Mouse (Mus musculus): ENCODE data around the gene Rnf141. TPM values are rescaled to one million over a fixed set of nuclear protein-coding genes. Genes with fewer than 3 reads are reported as not detected.
A peak's percentile ranks its signal among the peaks of the same experiment; 100 is the strongest.

Gene Rnf141
- polyA plus RNA-seq (2015; fragmentation: Nextera tagmentation; extraction: Ambion mirVana), result 30.7 and 32.8 TPM in 2 replicates

GRCm38 (mm10) chr7:110843916-110844874 is at the start of gene Rnf141:
Gene Rnf141, minus strand, starts transcription at chr7:110844457.
- ATAC-seq (replicated peaks; ENCODE audit: extremely low read depth, insufficient read depth, low FRiP score), result peak; percentile 92
- under 1% methylated on average over 42 of the region's 42 CpGs for WGBS
- peak within 1 kb of the TSS; percentile 84 for H3K4me2 ChIP-seq (ENCODE audit: low read depth, low read length)
- no peaks in the 10 kb centered on the region for H3K36me3 ChIP-seq (ENCODE audit: control insufficient read depth, insufficient read depth)
- H3K9ac ChIP-seq (ENCODE audit: low read length), result peak within 1 kb of the TSS; percentile 97
- H3K27me3 ChIP-seq (ENCODE audit: control insufficient read depth, insufficient read depth, low read length), result no peaks in the 10 kb centered on the region
- no peaks in the 10 kb centered on the region for H3K9me3 ChIP-seq (replicated peaks; ENCODE audit: control insufficient read depth, low read length)
- H3K4me1 ChIP-seq (ENCODE audit: control insufficient read depth, insufficient read depth, low read length), result 0 out of 2 replicates have a peak, but pooled peaks cover 3% of the 10 kb centered on the region
- H3K4me3 ChIP-seq (ENCODE audit: low read length), result peak within 1 kb of the TSS; percentile 96
- peak within 1 kb of the TSS; percentile 97 for H3K27ac ChIP-seq (ENCODE audit: low read length)

GRCm38 (mm10) chr7:110891501-110891986 is 47.3 kb upstream of the Rnf141 start:
- no peaks in the 10 kb centered on the region for H3K27me3 ChIP-seq (ENCODE audit: control insufficient read depth, insufficient read depth, low read length)
- 31% methylated on average over 9 of the region's 9 CpGs for WGBS
- ATAC-seq (replicated peaks; ENCODE audit: extremely low read depth, insufficient read depth, low FRiP score), result no peak
- peak overlapping the region; percentile 2; the same call in 1 of the 2 replicates for H3K27ac ChIP-seq (ENCODE audit: low read length)
- H3K4me1 ChIP-seq (ENCODE audit: control insufficient read depth, insufficient read depth, low read length), result 0 out of 2 replicates have a peak, but pooled peaks cover 2% of the 10 kb centered on the region
- 0 out of 2 replicates have a peak overlapping the region, but pooled peaks have one; percentile 10 for H3K4me2 ChIP-seq (ENCODE audit: low read depth, low read length)
- H3K36me3 ChIP-seq (ENCODE audit: control insufficient read depth, insufficient read depth), result no peaks in the 10 kb centered on the region
- H3K9ac ChIP-seq (ENCODE audit: low read length), result 0 out of 2 replicates have a peak overlapping the region, but pooled peaks have one; percentile 36
- no peak overlapping the region for H3K4me3 ChIP-seq (ENCODE audit: low read length)
- no peaks in the 10 kb centered on the region for H3K9me3 ChIP-seq (replicated peaks; ENCODE audit: control insufficient read depth, low read length)

GRCm38 (mm10) chr7:110881746-110882333 is 37.6 kb upstream of the Rnf141 start:
- no peak overlapping the region for H3K4me2 ChIP-seq (ENCODE audit: low read depth, low read length)
- no peaks in the 10 kb centered on the region for H3K4me1 ChIP-seq (ENCODE audit: control insufficient read depth, insufficient read depth, low read length)
- H3K4me3 ChIP-seq (ENCODE audit: low read length), result no peak overlapping the region
- no peaks in the 10 kb centered on the region for H3K36me3 ChIP-seq (ENCODE audit: control insufficient read depth, insufficient read depth)
- 70% methylated on average over 2 of the region's 2 CpGs for WGBS
- no peaks in the 10 kb centered on the region for H3K9me3 ChIP-seq (replicated peaks; ENCODE audit: control insufficient read depth, low read length)
- ATAC-seq (replicated peaks; ENCODE audit: extremely low read depth, insufficient read depth, low FRiP score), result no peak
- no peaks in the 10 kb centered on the region for H3K27me3 ChIP-seq (ENCODE audit: control insufficient read depth, insufficient read depth, low read length)
- no peak overlapping the region for H3K27ac ChIP-seq (ENCODE audit: low read length)
- H3K9ac ChIP-seq (ENCODE audit: low read length), result no peak overlapping the region

GRCm38 (mm10) chr7:110878028-110878427 is 33.8 kb upstream of the Rnf141 start:
- Histone ChIP-seq H3K9me3 (replicated peaks; ENCODE audit: control insufficient read depth, low read length) (no peaks in the 10 kb centered on the region), H3K4me2 (ENCODE audit: low read depth, low read length) (no peak overlapping the region), H3K36me3 (ENCODE audit: control insufficient read depth, insufficient read depth) (no peaks in the 10 kb centered on the region), H3K27ac (ENCODE audit: low read length) (no peak overlapping the region), H3K27me3 (ENCODE audit: control insufficient read depth, insufficient read depth, low read length) (no peaks in the 10 kb centered on the region), H3K9ac (ENCODE audit: low read length) (no peak overlapping the region), H3K4me1 (ENCODE audit: control insufficient read depth, insufficient read depth, low read length) (no peaks in the 10 kb centered on the region; the same call in 1 of the 2 replicates), H3K4me3 (ENCODE audit: low read length) (no peak overlapping the region)
- no peak for ATAC-seq (replicated peaks; ENCODE audit: extremely low read depth, insufficient read depth, low FRiP score)
- 71% methylated on average over 4 of the region's 4 CpGs for WGBS

GRCm38 (mm10) chr7:110876965-110877364 is 32.7 kb upstream of the Rnf141 start:
- H3K4me1 ChIP-seq (ENCODE audit: control insufficient read depth, insufficient read depth, low read length), result no peaks in the 10 kb centered on the region; the same call in 1 of the 2 replicates
- no peak overlapping the region for H3K4me3 ChIP-seq (ENCODE audit: low read length)
- H3K27me3 ChIP-seq (ENCODE audit: control insufficient read depth, insufficient read depth, low read length), result no peaks in the 10 kb centered on the region
- no peak overlapping the region for H3K9ac ChIP-seq (ENCODE audit: low read length)
- H3K27ac ChIP-seq (ENCODE audit: low read length), result no peak overlapping the region; the same call in 1 of the 2 replicates
- no peaks in the 10 kb centered on the region for H3K36me3 ChIP-seq (ENCODE audit: control insufficient read depth, insufficient read depth)
- H3K4me2 ChIP-seq (ENCODE audit: low read depth, low read length), result no peak overlapping the region
- ATAC-seq (replicated peaks; ENCODE audit: extremely low read depth, insufficient read depth, low FRiP score), result no peak; the same call in 1 of the 2 replicates
- WGBS, result 57% methylated on average over 4 of the region's 4 CpGs
- H3K9me3 ChIP-seq (replicated peaks; ENCODE audit: control insufficient read depth, low read length), result no peaks in the 10 kb centered on the region

- H3K4me1 ChIP-seq (ENCODE audit: control insufficient read depth, insufficient read depth, low read length), result peaks cover 10% of the 10 kb centered on the region
- no peaks in the 10 kb centered on the region for H3K36me3 ChIP-seq (ENCODE audit: control insufficient read depth, insufficient read depth)
- no peak for ATAC-seq (replicated peaks; ENCODE audit: extremely low read depth, insufficient read depth, low FRiP score)
- no peak overlapping the region for H3K4me3 ChIP-seq (ENCODE audit: low read length)
- H3K4me2 ChIP-seq (ENCODE audit: low read depth, low read length), result no peak overlapping the region
- WGBS, result 82% methylated on average over 5 of the region's 5 CpGs
- no peak overlapping the region for H3K27ac ChIP-seq (ENCODE audit: low read length)
- H3K9ac ChIP-seq (ENCODE audit: low read length), result no peak overlapping the region
- H3K9me3 ChIP-seq (replicated peaks; ENCODE audit: control insufficient read depth, low read length), result no peaks in the 10 kb centered on the region
- H3K27me3 ChIP-seq (ENCODE audit: control insufficient read depth, insufficient read depth, low read length), result no peaks in the 10 kb centered on the region
Observed at GRCm38 (mm10) chr7:110868807-110869206, 24.6 kb upstream of the Rnf141 start.

GRCm38 (mm10) chr7:110867116-110867515 is 22.9 kb upstream of the Rnf141 start:
- Histone ChIP-seq H3K4me3 (ENCODE audit: low read length) (no peak overlapping the region), H3K27me3 (ENCODE audit: control insufficient read depth, insufficient read depth, low read length) (no peaks in the 10 kb centered on the region), H3K9me3 (replicated peaks; ENCODE audit: control insufficient read depth, low read length) (no peaks in the 10 kb centered on the region), H3K36me3 (ENCODE audit: control insufficient read depth, insufficient read depth) (no peaks in the 10 kb centered on the region), H3K9ac (ENCODE audit: low read length) (no peak overlapping the region), H3K4me1 (ENCODE audit: control insufficient read depth, insufficient read depth, low read length) (peaks cover 10% of the 10 kb centered on the region), H3K4me2 (ENCODE audit: low read depth, low read length) (no peak overlapping the region), H3K27ac (ENCODE audit: low read length) (no peak overlapping the region)
- WGBS, result 84% methylated on average over 6 of the region's 6 CpGs
- ATAC-seq (replicated peaks; ENCODE audit: extremely low read depth, insufficient read depth, low FRiP score), result no peak

GRCm38 (mm10) chr7:110866021-110866420 is 21.8 kb upstream of the Rnf141 start:
- Histone ChIP-seq H3K36me3 (ENCODE audit: control insufficient read depth, insufficient read depth) (no peaks in the 10 kb centered on the region), H3K4me2 (ENCODE audit: low read depth, low read length) (no peak overlapping the region), H3K4me3 (ENCODE audit: low read length) (no peak overlapping the region), H3K9me3 (replicated peaks; ENCODE audit: control insufficient read depth, low read length) (no peaks in the 10 kb centered on the region), H3K9ac (ENCODE audit: low read length) (no peak overlapping the region), H3K4me1 (ENCODE audit: control insufficient read depth, insufficient read depth, low read length) (peaks cover 10% of the 10 kb centered on the region), H3K27me3 (ENCODE audit: control insufficient read depth, insufficient read depth, low read length) (no peaks in the 10 kb centered on the region), H3K27ac (ENCODE audit: low read length) (no peak overlapping the region)
- WGBS, result 87% methylated on average over 3 of the region's 3 CpGs
- ATAC-seq (replicated peaks; ENCODE audit: extremely low read depth, insufficient read depth, low FRiP score), result no peak

All from heart, embryonic 16.5 days (tissue).